Mouse (Mus musculus) lung, adult 2 months (tissue): ENCODE results near the gene Pitpnm1. TPM values are rescaled to one million over a fixed set of nuclear protein-coding genes. Genes with fewer than 3 reads are reported as not detected.

Experiments used
- DNase-seq: peaks from one replicate; pipeline ENCODE4 v3.0.0; 2022
- H3K4me1 ChIP-seq: fragments of 200-500 bp; 2 replicates; pipeline ENCODE4 v1.6.1; 2011; ENCODE audit warnings: low read length; ENCODE audit not compliant: control insufficient read depth, insufficient read depth
- H3K4me3 ChIP-seq: fragments of 200-500 bp; replicated peaks from 2 replicates; pipeline ENCODE3; 2011; ENCODE audit warnings: low read depth, mild to moderate bottlenecking, control low read depth, low read length; ENCODE audit errors: extremely low read depth
- CTCF ChIP-seq: fragments of 200-500 bp; IDR thresholded peaks from 2 replicates; pipeline ENCODE4 v1.5.1; 2011; ENCODE audit warnings: mild to moderate bottlenecking, low read length, control low read depth; ENCODE audit not compliant: insufficient read depth
- POLR2A ChIP-seq: fragments of 200-500 bp; IDR thresholded peaks from 2 replicates; pipeline ENCODE4 v1.6.1; 2011; ENCODE audit warnings: low read depth, mild to moderate bottlenecking, control low read depth, low read length, borderline replicate concordance; ENCODE audit errors: extremely low read depth
- WGBS: fragments of 180-500 bp; shearing (Covaris S2); methylation state at CpG from one replicate; pipeline ENCODE4 v1.1.7; 2018; 5-methylcytosine and 5-hydroxymethylcytosine counted together
- polyA plus RNA-seq: library from polyadenylated mRNA; depleted of rRNA; stranded (reverse); fragments of >200 nt; gene quantifications from 2 replicates; pipeline ENCODE4 v1.2.3, GENCODE M21; 2012

Pitpnm1 gene
- polyA plus RNA-seq, 1 experiment, result 163 TPM

DNA sequence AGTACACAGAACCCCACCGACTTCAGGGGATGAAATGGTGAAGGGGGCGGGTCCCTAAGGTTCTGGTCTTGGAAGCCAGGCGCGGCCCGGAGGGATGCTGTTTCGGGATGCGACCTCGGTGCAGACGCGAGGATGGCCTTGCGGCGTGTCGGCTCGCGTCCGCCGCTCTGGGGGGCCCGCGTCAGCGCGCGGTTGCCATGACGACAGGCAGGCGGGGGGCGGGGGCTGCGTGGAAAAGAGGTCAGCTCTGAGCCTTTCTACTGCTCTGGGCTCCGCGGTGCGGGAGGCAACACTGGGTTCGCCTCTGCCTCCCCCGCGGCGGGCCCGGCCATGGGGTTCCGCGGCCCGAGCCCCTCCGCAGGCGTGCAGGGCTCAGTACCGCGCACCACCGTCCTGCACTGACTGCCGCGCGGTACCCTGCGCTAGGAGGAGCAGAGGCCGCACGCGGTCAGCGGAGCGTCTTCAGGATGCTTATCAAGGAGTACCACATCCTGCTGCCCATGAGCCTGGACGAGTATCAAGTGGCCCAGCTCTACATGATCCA, 992 bp downstream of the Pitpnm1 start:
- H3K4me1 ChIP-seq, result peaks cover 13% of the 10 kb centered on the region
- no peak for DNase-seq

DNA sequence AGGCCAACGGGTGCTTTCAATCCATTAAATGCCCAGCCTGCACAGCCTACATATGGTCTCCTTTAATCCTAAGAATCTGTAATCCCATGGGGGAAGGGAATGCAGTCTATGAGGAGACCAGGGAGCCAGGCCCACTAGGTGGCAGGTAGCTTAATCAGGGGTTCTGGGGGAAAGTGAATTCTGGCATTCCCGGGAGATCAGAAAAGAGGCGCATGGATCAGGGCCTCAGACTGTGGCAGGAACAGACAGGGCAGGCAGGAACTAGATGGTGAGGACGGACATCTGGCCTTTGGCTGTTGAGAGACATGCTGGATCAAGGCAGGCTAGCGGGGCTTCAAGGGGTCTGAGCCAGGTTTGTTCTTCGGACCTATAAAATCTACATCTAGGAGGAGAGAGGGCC, 1.7 kb downstream of the Pitpnm1 start:
- Histone ChIP-seq H3K4me1 (peaks cover 13% of the 10 kb centered on the region), H3K4me3 (no peak overlapping the region)
- TF ChIP-seq CTCF (no peak), POLR2A (no peak)
- WGBS, result 87% methylated on average over 6 of the region's 6 CpGs
- DNase-seq, result no peak

More for the DNA sequence above, 992 bp downstream of the Pitpnm1 start:
- WGBS, result 5% methylated on average over 52 of the region's 52 CpGs
- peak overlapping the region; percentile 48 for H3K4me3 ChIP-seq
- TF ChIP-seq POLR2A, result no peak
- TF ChIP-seq CTCF, result no peak

DNA sequence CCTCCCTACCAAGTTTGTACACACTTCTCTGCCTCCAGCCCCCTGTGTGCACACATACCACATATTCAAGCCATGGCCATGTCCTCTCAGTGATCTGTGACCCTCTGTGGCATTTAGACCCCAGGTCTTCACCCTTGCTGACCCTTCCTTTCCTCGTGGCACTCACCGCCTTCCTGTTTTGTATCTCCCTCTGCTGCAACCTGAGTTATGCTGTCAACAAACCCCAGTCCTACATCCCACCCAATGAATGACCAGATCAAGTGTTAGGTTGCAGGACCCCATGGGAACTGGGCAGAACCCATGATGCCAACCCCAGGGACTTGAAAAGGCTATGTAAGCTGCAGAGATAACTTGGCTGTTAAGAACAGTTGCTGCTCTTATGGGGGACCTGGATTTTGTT, 2.3 kb downstream of the Pitpnm1 start:
- H3K4me1 ChIP-seq, result peaks cover 13% of the 10 kb centered on the region
- TF ChIP-seq POLR2A, result no peak
- no peak overlapping the region for H3K4me3 ChIP-seq
- no peak for DNase-seq
- 79% methylated on average over 2 of the region's 2 CpGs for WGBS

DNA sequence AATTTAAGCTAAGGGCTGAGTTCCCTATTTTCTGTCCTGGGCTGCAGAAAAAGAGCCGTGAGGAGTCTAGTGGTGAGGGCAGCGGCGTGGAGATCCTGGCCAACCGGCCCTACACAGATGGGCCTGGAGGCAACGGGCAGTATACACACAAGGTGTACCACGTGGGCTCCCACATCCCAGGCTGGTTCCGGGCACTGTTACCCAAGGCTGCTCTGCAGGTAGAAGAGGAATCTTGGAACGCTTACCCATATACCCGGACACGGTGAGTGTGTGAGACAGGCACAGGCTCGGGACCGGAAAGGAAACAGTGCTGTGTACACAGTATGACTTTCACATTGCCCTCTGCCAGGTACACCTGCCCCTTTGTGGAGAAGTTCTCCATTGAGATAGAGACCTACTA, 2.8 kb downstream of the Pitpnm1 start:
- DNase-seq, result no peak

DNA sequence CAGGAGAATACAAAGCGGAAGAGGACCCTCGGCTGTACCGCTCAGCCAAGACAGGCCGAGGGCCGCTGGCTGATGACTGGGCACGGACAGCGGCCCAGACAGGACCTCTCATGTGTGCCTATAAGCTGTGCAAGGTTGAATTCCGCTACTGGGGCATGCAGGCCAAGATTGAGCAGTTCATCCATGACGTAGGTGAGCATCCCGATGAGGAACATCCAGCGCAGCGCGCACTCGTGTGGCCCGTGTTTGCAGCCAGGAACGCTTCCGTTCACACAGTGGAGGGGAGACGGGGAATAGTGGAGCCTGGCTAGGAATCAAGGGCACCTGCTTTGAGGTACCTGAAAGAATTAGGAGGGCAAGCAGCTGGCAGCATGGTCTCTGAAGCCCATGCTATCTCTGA, 3.5 kb downstream of the Pitpnm1 start:
- Histone ChIP-seq H3K4me3 (no peak overlapping the region), H3K4me1 (peaks cover 6% of the 10 kb centered on the region)
- TF ChIP-seq CTCF, result no peak
- no peak for TF ChIP-seq POLR2A
- DNase-seq, result no peak
- 95% methylated on average over 18 of the region's 18 CpGs for WGBS

More for the DNA sequence above, 2.8 kb downstream of the Pitpnm1 start:
- TF ChIP-seq CTCF (no peak), POLR2A (no peak)
- WGBS, result 90% methylated on average over 12 of the region's 12 CpGs
- Histone ChIP-seq H3K4me3 (no peak overlapping the region), H3K4me1 (peaks cover 11% of the 10 kb centered on the region)

DNA sequence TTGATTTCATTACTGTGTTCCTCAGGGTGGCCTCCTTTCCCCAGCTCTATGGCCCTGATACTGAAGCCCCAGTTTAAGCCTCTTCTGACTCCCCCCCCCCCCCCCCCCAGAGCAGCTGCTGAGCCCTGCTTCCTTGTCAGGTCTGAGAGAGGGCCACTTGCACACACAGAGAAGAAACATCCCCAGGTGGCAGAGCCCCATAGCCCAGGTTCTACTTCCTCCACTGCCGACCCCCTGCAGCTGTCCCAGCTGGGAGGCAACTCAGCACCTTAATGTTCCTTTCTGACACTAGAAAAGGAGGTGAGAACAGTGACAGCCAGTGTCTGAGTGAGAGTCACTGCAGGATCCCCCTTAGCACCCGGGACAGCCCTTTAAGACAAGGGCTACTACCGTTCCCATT, 4.0 kb downstream of the Pitpnm1 start:
- TF ChIP-seq CTCF (no peak), POLR2A (no peak)
- WGBS, result 67% methylated on average over 3 of the region's 3 CpGs
- H3K4me3 ChIP-seq, result no peak overlapping the region
- H3K4me1 ChIP-seq, result peaks cover 6% of the 10 kb centered on the region
- no peak for DNase-seq

DNA sequence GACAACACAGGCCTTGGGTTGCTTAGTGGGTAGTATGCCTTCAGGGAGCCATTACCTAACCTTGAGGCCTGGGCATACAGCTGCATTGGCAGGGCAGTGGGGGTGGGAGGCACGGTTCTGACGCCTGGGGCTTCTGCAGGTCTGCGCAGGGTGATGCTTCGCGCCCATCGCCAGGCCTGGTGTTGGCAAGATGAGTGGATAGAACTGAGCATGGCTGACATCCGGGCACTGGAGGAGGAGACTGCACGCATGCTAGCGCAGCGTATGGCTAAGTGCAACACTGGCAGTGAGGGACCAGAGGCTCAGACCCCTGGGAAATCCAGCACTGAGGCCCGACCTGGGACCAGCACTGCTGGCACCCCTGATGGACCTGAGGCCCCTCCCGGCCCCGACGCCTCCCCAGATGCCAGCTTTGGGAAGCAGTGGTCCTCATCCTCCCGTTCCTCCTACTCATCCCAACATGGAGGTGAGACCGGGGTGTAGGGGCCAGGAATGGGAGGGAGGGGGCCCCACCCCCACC, 4.9 kb downstream of the Pitpnm1 start:
- H3K4me3 ChIP-seq, result no peak overlapping the region
- 93% methylated on average over 16 of the region's 16 CpGs for WGBS
- H3K4me1 ChIP-seq, result peaks cover 2% of the 10 kb centered on the region; the same call in 1 of the 2 replicates
- TF ChIP-seq CTCF (no peak), POLR2A (no peak)
- no peak for DNase-seq

DNA sequence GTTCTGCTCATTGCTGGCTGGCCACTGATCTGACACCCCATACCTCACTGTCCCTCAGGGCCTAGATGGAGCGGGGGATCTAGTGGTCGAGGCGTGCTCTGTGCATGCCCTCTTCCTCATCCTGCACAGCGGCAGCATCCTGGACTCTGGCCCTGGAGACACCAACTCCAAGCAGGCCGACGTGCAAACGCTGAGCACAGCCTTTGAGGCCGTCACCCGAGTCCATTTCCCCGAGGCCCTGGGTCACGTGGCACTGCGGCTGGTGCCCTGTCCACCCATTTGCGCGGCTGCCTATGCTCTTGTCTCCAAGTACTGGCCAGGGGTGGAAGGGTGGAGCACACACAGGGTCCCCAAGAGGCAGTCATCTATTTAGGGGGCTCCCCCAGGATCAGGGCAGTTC, 6.9 kb downstream of the Pitpnm1 start:
- WGBS, result 89% methylated on average over 14 of the region's 14 CpGs
- no peak for DNase-seq

DNA sequence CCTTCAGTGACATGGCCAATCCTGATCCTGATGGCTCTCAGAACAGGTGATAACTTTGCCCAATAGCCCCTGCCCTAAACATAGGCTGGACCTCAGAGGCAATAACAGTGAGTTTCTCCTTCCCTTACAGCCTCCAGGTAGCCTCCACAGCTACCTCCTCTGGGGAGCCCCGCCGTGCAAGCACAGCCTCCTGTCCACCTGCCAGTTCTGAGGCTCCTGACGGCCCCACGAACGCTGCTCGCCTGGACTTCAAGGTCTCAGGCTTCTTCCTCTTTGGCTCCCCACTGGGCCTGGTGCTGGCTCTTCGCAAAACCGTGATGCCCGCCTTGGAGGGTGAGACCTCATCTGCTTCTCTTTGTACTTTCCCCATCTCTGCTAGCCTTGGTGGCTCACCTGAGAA, 8.7 kb downstream of the Pitpnm1 start:
- DNase-seq, result no peak
- H3K4me1 ChIP-seq, result peaks cover 10% of the 10 kb centered on the region
- no peak overlapping the region for H3K4me3 ChIP-seq
- WGBS, result 80% methylated on average over 9 of the region's 9 CpGs
- no peak for TF ChIP-seq CTCF

More for the DNA sequence above, 6.9 kb downstream of the Pitpnm1 start:
- H3K4me3 ChIP-seq, result no peak overlapping the region
- no peaks in the 10 kb centered on the region for H3K4me1 ChIP-seq
- TF ChIP-seq POLR2A, result no peak
- no peak for TF ChIP-seq CTCF

DNA sequence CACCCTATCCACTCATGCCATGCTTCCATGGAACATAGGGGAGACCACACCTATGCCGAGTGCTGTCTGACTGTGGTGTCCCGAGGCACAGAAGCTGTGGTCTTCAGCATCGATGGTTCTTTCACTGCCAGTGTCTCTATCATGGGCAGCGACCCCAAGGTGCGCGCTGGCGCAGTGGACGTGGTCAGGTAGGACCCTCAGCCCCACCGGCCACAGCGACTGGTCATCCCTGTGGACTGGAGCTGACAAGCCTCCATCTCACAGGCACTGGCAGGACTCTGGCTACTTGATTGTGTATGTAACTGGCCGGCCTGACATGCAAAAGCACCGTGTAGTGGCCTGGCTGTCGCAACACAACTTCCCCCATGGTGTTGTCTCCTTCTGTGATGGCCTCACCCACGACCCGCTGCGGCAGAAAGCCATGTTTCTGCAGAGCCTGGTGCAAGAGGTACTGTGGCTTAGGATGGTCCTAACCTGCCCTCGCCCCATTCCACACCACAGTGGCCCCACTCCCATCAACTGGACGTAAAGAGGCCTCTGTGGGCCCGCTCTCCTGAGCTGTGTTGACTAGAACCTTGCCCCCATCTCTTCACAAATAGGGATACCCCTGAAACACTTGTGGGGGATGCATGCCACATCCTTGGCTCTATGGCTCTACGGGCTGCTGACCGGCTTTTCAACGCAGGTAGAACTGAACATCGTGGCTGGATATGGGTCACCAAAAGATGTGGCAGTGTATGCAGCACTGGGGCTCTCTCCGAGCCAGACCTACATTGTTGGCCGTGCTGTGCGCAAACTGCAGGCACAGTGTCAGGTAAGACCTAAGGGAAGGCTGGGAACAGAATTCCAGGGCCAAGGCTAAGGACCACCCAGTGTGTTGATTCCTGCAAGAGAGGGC, 12.5 kb downstream of the Pitpnm1 start:
- DNase-seq, result no peak
- WGBS, result 92% methylated on average over 26 of the region's 26 CpGs
- Histone ChIP-seq H3K4me1 (peaks cover 10% of the 10 kb centered on the region), H3K4me3 (no peak overlapping the region)
- TF ChIP-seq POLR2A (no peak), CTCF (no peak)

DNA sequence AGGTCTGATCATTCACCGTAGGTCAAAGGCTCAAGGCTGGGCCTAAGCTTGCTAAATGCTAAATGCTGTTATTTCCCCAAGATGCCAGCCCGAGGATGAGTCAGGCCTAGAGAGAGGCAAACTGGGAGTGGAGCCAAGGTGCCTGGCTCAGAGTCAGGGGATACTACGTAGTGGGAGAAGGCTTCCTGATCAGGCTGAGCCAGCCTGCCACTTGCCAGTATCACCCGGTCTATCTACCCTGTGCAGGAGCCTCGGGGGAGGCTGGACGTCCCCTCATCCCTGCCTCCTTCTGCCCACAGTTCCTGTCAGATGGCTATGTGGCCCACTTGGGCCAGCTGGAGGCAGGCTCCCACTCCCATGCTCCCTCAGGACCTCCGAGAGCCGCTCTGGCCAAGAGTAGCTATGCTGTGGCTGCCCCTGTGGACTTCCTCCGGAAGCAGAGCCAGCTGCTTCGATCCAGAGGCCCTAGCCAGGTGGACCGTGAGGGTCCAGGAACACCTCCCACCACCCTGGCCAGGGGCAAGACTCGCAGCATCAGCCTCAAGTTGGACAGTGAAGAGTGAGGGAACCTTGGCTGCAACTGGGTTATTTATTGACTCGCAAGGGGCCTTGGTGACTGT, 13.5 kb downstream of the Pitpnm1 start:
- no peak for TF ChIP-seq CTCF
- TF ChIP-seq POLR2A, result peak; percentile 36; the same call in 1 of the 2 replicates
- 19% methylated on average over 13 of the region's 13 CpGs for WGBS
- H3K4me3 ChIP-seq, result no peak overlapping the region
- DNase-seq, result peak; percentile 64
- peaks cover 10% of the 10 kb centered on the region for H3K4me1 ChIP-seq
